Mouse (Mus musculus) erythroblast, adult 5-6 weeks (primary cell): ENCODE results near the gene Pclaf. TPM values are rescaled to one million over a fixed set of nuclear protein-coding genes. Genes with fewer than 3 reads are reported as not detected.

ENCODE experiments used
- total RNA-seq, 2 experiments: library from RNA; stranded (forward) in 1 of 2; stranded (reverse) in 1 of 2; fragments of 150-400 nt in 1 of 2; fragments of 200-764, 138-1000 nt in 1 of 2; gene quantifications; 2 replicates each; pipeline versions ENCODE4 v1.2.3 to v1.2.4; 2015 to 2017; ENCODE audit warnings: low replicate concordance in 2 of 2

The Pclaf gene
- total RNA-seq, 2 experiments from 2014 or later: 21.7 to 90.7 TPM

Other genes with a start within 250 kb of the Pclaf start
- gene Oaz2, start 222.2 kb upstream of the Pclaf start, total RNA-seq (2015; ENCODE audit: low replicate concordance): 8.3 and 9.0 TPM in 2 replicates
- gene Oaz2, start 222.2 kb upstream of the Pclaf start, total RNA-seq (2017; ENCODE audit: low replicate concordance): 16.3 and 17.7 TPM in 2 replicates
- 4.0 and 7.3 TPM in 2 replicates for gene Zfp609, start 62.7 kb upstream of the Pclaf start, total RNA-seq (2015; ENCODE audit: low replicate concordance)
- 1.1 and 2.5 TPM in 2 replicates for gene Zfp609, start 62.7 kb upstream of the Pclaf start, total RNA-seq (2017; ENCODE audit: low replicate concordance)
- 5.4 and 6.0 TPM in 2 replicates for gene Trip4, start 18.6 kb downstream of the Pclaf start, total RNA-seq (2015; ENCODE audit: low replicate concordance)
- 8.0 and 13.5 TPM in 2 replicates for gene Trip4, start 18.6 kb downstream of the Pclaf start, total RNA-seq (2017; ENCODE audit: low replicate concordance)
- 9.6 and 15.8 TPM in 2 replicates for gene Csnk1g1, start 18.7 kb downstream of the Pclaf start, total RNA-seq (2015; ENCODE audit: low replicate concordance)
- gene Csnk1g1, start 18.7 kb downstream of the Pclaf start, total RNA-seq (2017; ENCODE audit: low replicate concordance): 12.5 and 19.3 TPM in 2 replicates
- gene Ppib, start 170.0 kb downstream of the Pclaf start, total RNA-seq (2015; ENCODE audit: low replicate concordance): 121 and 151 TPM in 2 replicates
- 155 and 185 TPM in 2 replicates for gene Ppib, start 170.0 kb downstream of the Pclaf start, total RNA-seq (2017; ENCODE audit: low replicate concordance)
- 35.7 and 39.1 TPM in 2 replicates for gene Snx22, start 179.5 kb downstream of the Pclaf start, total RNA-seq (2015; ENCODE audit: low replicate concordance)
- 58.5 and 59.1 TPM in 2 replicates for gene Snx22, start 179.5 kb downstream of the Pclaf start, total RNA-seq (2017; ENCODE audit: low replicate concordance)
- 11.1 and 33.4 TPM in 2 replicates for gene Snx1, start 236.3 kb downstream of the Pclaf start, total RNA-seq (2015; ENCODE audit: low replicate concordance)
- gene Snx1, start 236.3 kb downstream of the Pclaf start, total RNA-seq (2017; ENCODE audit: low replicate concordance): 44.0 and 54.1 TPM in 2 replicates
- gene Ciao2a, start 236.4 kb downstream of the Pclaf start, total RNA-seq (2015; ENCODE audit: low replicate concordance): 71.7 and 81.5 TPM in 2 replicates
- 37.1 and 66.1 TPM in 2 replicates for gene Ciao2a, start 236.4 kb downstream of the Pclaf start, total RNA-seq (2017; ENCODE audit: low replicate concordance)